ENCODE assay signal across 17 mouse cellular contexts in the genomic region with DNA sequence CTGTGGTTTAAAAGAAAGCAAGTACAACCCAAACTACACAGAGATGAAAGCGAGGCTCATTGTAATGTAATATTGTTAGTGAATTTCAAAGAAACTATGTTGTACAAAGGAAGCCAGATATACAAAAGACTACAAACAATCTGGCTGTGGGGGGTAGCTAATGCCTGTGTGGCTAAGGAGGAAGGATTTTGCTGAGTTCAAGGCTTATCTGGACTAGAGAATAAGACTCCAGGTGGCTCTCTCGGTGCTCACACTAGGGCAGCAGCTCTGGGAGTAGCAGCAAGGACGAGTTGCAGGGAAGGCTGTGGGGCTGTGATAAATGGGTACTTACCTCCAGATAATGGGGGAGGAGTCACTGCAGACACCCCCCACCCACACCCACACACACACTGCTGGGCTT. TPM values are rescaled to one million over a fixed set of nuclear protein-coding genes. Genes with fewer than 3 reads are reported as not detected.
A peak's percentile ranks its signal among the peaks of the same experiment; 100 is the strongest.
DNase-seq lines count a peak whose midpoint lies in the region; ATAC-seq and TF ChIP-seq lines count a peak whose summit lies in the region.
"Had no signal": no experiment of that assay in that cellular context is flagged by ENCODE, and none has a peak within 500 bp of the region (broad histone marks: within the 10 kb centered on the region; RNA-seq: fewer than 3 reads in every experiment).

No protein-coding gene starts in this region.

- H3K27ac ChIP-seq in hindbrain, embryonic 11.5 days (ENCODE audit: low read depth, low read length) = no peak overlapping the region
- H3K27ac ChIP-seq in hindbrain, embryonic 13.5 days = no peak overlapping the region
- H3K27ac ChIP-seq in left cerebral cortex, adult 2 months = no peak overlapping the region
- H3K27ac ChIP-seq: neural tube, embryonic 15.5 days had no signal

- H3K9me3 ChIP-seq in hindbrain, embryonic 11.5 days (ENCODE audit: control insufficient read depth, low read length) = no peaks in the 10 kb centered on the region
- no peaks in the 10 kb centered on the region for H3K9me3 ChIP-seq in hindbrain, embryonic 13.5 days
- H3K9me3 ChIP-seq in G1E (replicated peaks) = no peaks in the 10 kb centered on the region
- H3K9me3 ChIP-seq: neural tube, embryonic 15.5 days had no signal

- H3K4me3 ChIP-seq in hindbrain, embryonic 11.5 days (ENCODE audit: low read depth, low read length) = no peak overlapping the region
- H3K4me3 ChIP-seq in hindbrain, embryonic 13.5 days = no peak overlapping the region
- no peak overlapping the region for H3K4me3 ChIP-seq in G1E (ENCODE audit: low read depth, low read length)
- no peak overlapping the region for H3K4me3 ChIP-seq in left cerebral cortex, adult 2 months
- H3K4me3 ChIP-seq: neural tube, embryonic 15.5 days had no signal

- 0 out of 2 replicates have a peak, but pooled peaks cover 2% of the 10 kb centered on the region for H3K27me3 ChIP-seq in hindbrain, embryonic 11.5 days (ENCODE audit: control insufficient read depth, insufficient read depth, low read length)
- H3K27me3 ChIP-seq in hindbrain, embryonic 13.5 days = no peaks in the 10 kb centered on the region
- peaks cover 11% of the 10 kb centered on the region; the same call in 1 of the 2 replicates for H3K27me3 ChIP-seq in G1E (ENCODE audit: insufficient read depth, low read length)
- H3K27me3 ChIP-seq: neural tube, embryonic 15.5 days had no signal

- intact Hi-C loops in left cerebral cortex, adult 2 months (cut with DNase I) = no loop called here

- no peak for TF ChIP-seq CTCF in G1E (IDR thresholded peaks at IDR 0.05; ENCODE audit: low read depth, low read length)
- no peak for TF ChIP-seq CTCF in left cerebral cortex, adult 2 months (IDR thresholded peaks at IDR 0.05)

- ATAC-seq in hindbrain, embryonic 11.5 days (ENCODE audit: low FRiP score) = 0 out of 2 replicates have a peak, but pooled peaks have one; percentile 23
- ATAC-seq in hindbrain, embryonic 13.5 days (ENCODE audit: low FRiP score) = no peak
- 0 out of 2 replicates have a peak, but pooled peaks have one; percentile 8 for ATAC-seq in G1E (ENCODE audit: extremely low read depth, insufficient number of reproducible peaks, low FRiP score, poor library complexity, severe bottlenecking)
- ATAC-seq in megakaryocyte-erythroid progenitor cell, adult 5-6 weeks (replicated peaks; ENCODE audit: low FRiP score, low TSS enrichment, poor library complexity, severe bottlenecking) = peak; percentile 88
- ATAC-seq: hindbrain, embryonic 16.5 days had no signal

- 10% methylated on average over 3 of the region's 3 CpGs for WGBS in hindbrain, embryonic 11.5 days
- 16% methylated on average over 3 of the region's 3 CpGs for WGBS in hindbrain, embryonic 13.5 days

- peaks cover 4% of the 10 kb centered on the region; the same call in 1 of the 2 replicates for H3K4me1 ChIP-seq in hindbrain, embryonic 11.5 days (replicated peaks; ENCODE audit: control insufficient read depth, insufficient read depth, low read length)
- H3K4me1 ChIP-seq in hindbrain, embryonic 13.5 days (replicated peaks) = peaks cover 28% of the 10 kb centered on the region
- peaks cover 3% of the 10 kb centered on the region for H3K4me1 ChIP-seq in G1E (ENCODE audit: insufficient read depth, low read depth, low read length)

- DNase-seq in hindbrain, embryonic 11.5 days (ENCODE audit: low spot score) = no peak
- no peak for DNase-seq in G1E (ENCODE audit: low spot score)
- DNase-seq in c-Kit-positive CD71-positive TER-119-positive erythroid progenitor cells, embryonic 14.5 days (ENCODE audit: low spot score) = peak; percentile 51
- no peak for DNase-seq in left cerebral cortex, adult 2 months (ENCODE audit: extremely low spot score in 1 of 2, low spot score in 2 of 2)
- no peak for DNase-seq in left cerebral cortex, adult 9 months (ENCODE audit: low spot score in 2 of 2)
- DNase-seq: adrenal gland, postnatal 36 days; cerebellum, adult 11 months; heart, postnatal 10 days; kidney, adult 18-20 months; kidney, postnatal 36 days; layer of hippocampus, postnatal 36 days; lung, postnatal 14 days; thymus, adult 18-20 months had no signal

- no peak overlapping the region for H3K9ac ChIP-seq in hindbrain, embryonic 11.5 days (ENCODE audit: low read depth, low read length)
- no peak overlapping the region for H3K9ac ChIP-seq in hindbrain, embryonic 13.5 days
- H3K9ac ChIP-seq: neural tube, embryonic 15.5 days had no signal

- no peak overlapping the region for H3K4me2 ChIP-seq in hindbrain, embryonic 11.5 days (replicated peaks; ENCODE audit: low read depth, low read length)
- no peak overlapping the region for H3K4me2 ChIP-seq in hindbrain, embryonic 13.5 days
- H3K4me2 ChIP-seq: neural tube, embryonic 15.5 days had no signal

- H3K36me3 ChIP-seq in hindbrain, embryonic 11.5 days (ENCODE audit: control insufficient read depth, insufficient read depth, low read length) = no peaks in the 10 kb centered on the region
- no peaks in the 10 kb centered on the region for H3K36me3 ChIP-seq in hindbrain, embryonic 13.5 days
- no peaks in the 10 kb centered on the region for H3K36me3 ChIP-seq in G1E (replicated peaks)
- H3K36me3 ChIP-seq: neural tube, embryonic 15.5 days had no signal

RNA-seq across cellular contexts. Expression of gene Rftn2, which starts 27.9 kb away (rescaled TPM):
- polyA plus RNA-seq in hindbrain, embryonic 11.5 days (2014; fragmentation: Nextera tagmentation; extraction: Ambion mirVana) = 9.7 and 10.8 TPM in 2 replicates
- 10.0 and 11.3 TPM in 2 replicates for polyA plus RNA-seq in hindbrain, embryonic 13.5 days (2015; fragmentation: Nextera tagmentation; extraction: Ambion mirVana)
- total RNA-seq in G1E (2014; fragmentation: Nextera tagmentation) = 1.6 and 2.5 TPM in 2 replicates
- total RNA-seq in G1E (2017) = 1.7 and 3.2 TPM in 2 replicates
- 0.02 and 0.08 TPM in 2 replicates for polyA plus RNA-seq in G1E (2012)
- total RNA-seq in megakaryocyte-erythroid progenitor cell, adult 5-6 weeks (2014; fragmentation: Nextera tagmentation) = 0.26 TPM in 1 of 2 replicates, not detected in the other
- total RNA-seq in megakaryocyte-erythroid progenitor cell, adult 5-6 weeks (2017) = 0.11 TPM in 1 of 2 replicates, not detected in the other
- total RNA-seq in left cerebral cortex, adult 2 months (2021) = 10 to 100 TPM; 20.2 to 23.6 TPM

RNA-seq across cellular contexts. Expression of gene Mars2, which starts 38.3 kb away (rescaled TPM):
- polyA plus RNA-seq in hindbrain, embryonic 11.5 days (2014; fragmentation: Nextera tagmentation; extraction: Ambion mirVana) = 2.7 TPM in 2 replicates
- 3.5 TPM in 2 replicates for polyA plus RNA-seq in hindbrain, embryonic 13.5 days (2015; fragmentation: Nextera tagmentation; extraction: Ambion mirVana)
- total RNA-seq in G1E (2014; fragmentation: Nextera tagmentation) = 9.6 and 12.0 TPM in 2 replicates
- 12.4 and 13.3 TPM in 2 replicates for total RNA-seq in G1E (2017)
- 3.3 and 3.8 TPM in 2 replicates for polyA plus RNA-seq in G1E (2012)
- total RNA-seq in megakaryocyte-erythroid progenitor cell, adult 5-6 weeks (2014; fragmentation: Nextera tagmentation) = 8.8 and 11.1 TPM in 2 replicates
- 11.4 and 12.2 TPM in 2 replicates for total RNA-seq in megakaryocyte-erythroid progenitor cell, adult 5-6 weeks (2017)
- 10 to 100 TPM; 10.2 to 10.7 TPM for total RNA-seq in left cerebral cortex, adult 2 months (2021)

Comparison
In these comparisons a context has a peak if more than half of its experiments do, and no peak if none do; other contexts are left out.
1. RNA of gene Rftn2, which starts 27.9 kb away (total RNA-seq): 20.2 to 23.6 TPM in left cerebral cortex, adult 2 months; 1.6 to 3.2 TPM in G1E and 0.11 to 0.26 TPM in megakaryocyte-erythroid progenitor cell, adult 5-6 weeks; every median in the first group is over 4 times any median in the second.